Mouse (Mus musculus): ENCODE results near the gene Frmd7.

Frmd7 gene

GRCm38 (mm10) chrX:50942610-50943009 is at the start of gene Frmd7:
Frmd7 (minus strand) TSS chrX:50942710.
- in situ Hi-C loops (cut with MboI, MseI): no loop called here

GRCm38 (mm10) chrX:50991324-50991723 is 48.8 kb upstream of the Frmd7 start:
- in situ Hi-C loops (cut with MboI, MseI): no loop called here

- in situ Hi-C loops (cut with MboI, MseI): no loop called here
Observed at GRCm38 (mm10) chrX:50989940-50990339, 47.4 kb upstream of the Frmd7 start.

GRCm38 (mm10) chrX:50988581-50988980 is 46.1 kb upstream of the Frmd7 start:
- in situ Hi-C loops (cut with MboI, MseI): no loop called here

- in situ Hi-C loops (cut with MboI, MseI): no loop called here
Observed at GRCm38 (mm10) chrX:50978428-50978827, 35.9 kb upstream of the Frmd7 start.

- in situ Hi-C loops (cut with MboI, MseI): no loop called here
Observed at GRCm38 (mm10) chrX:50972145-50972544, 29.6 kb upstream of the Frmd7 start.

- in situ Hi-C loops (cut with MboI, MseI): no loop called here
Observed at GRCm38 (mm10) chrX:50969907-50970306, 27.4 kb upstream of the Frmd7 start.

- in situ Hi-C loops (cut with MboI, MseI): no loop called here
Observed at GRCm38 (mm10) chrX:50968157-50968932, 25.8 kb upstream of the Frmd7 start.

GRCm38 (mm10) chrX:50965157-50965556 is 22.6 kb upstream of the Frmd7 start:
- in situ Hi-C loops (cut with MboI, MseI): no loop called here

- in situ Hi-C loops (cut with MboI, MseI): no loop called here
Observed at GRCm38 (mm10) chrX:50962955-50963354, 20.4 kb upstream of the Frmd7 start.

- in situ Hi-C loops (cut with MboI, MseI): no loop called here
Observed at GRCm38 (mm10) chrX:50948633-50949032, 6.1 kb upstream of the Frmd7 start.

GRCm38 (mm10) chrX:50948116-50948515 is 5.6 kb upstream of the Frmd7 start:
- in situ Hi-C loops (cut with MboI, MseI): no loop called here

- in situ Hi-C loops (cut with MboI, MseI): no loop called here
Observed at GRCm38 (mm10) chrX:50937117-50937516, 5.4 kb downstream of the Frmd7 start.

GRCm38 (mm10) chrX:50930309-50930708 is 12.2 kb downstream of the Frmd7 start:
- in situ Hi-C loops (cut with MboI, MseI): no loop called here

GRCm38 (mm10) chrX:50926893-50927545 is 15.5 kb downstream of the Frmd7 start:
- in situ Hi-C loops (cut with MboI, MseI): no loop called here

GRCm38 (mm10) chrX:50924629-50925364 is 17.7 kb downstream of the Frmd7 start:
- in situ Hi-C loops (cut with MboI, MseI): no loop called here

GRCm38 (mm10) chrX:50918754-50919153 is 23.8 kb downstream of the Frmd7 start:
- in situ Hi-C loops (cut with MboI, MseI): loop anchor here (10.0 kb wide), 1 partner anchor 654 kb away; no protein-coding TSS in a partner anchor

GRCm38 (mm10) chrX:50917389-50917788 is 25.1 kb downstream of the Frmd7 start:
- in situ Hi-C loops (cut with MboI, MseI): loop anchor here (10.0 kb wide), 1 partner anchor 653 kb away; no protein-coding TSS in a partner anchor

GRCm38 (mm10) chrX:50909915-50910314 is 32.6 kb downstream of the Frmd7 start:
- in situ Hi-C loops (cut with MboI, MseI): loop anchor here (10.0 kb wide), 1 partner anchor 645 kb away; no protein-coding TSS in a partner anchor

- in situ Hi-C loops (cut with MboI, MseI): no loop called here
Observed at GRCm38 (mm10) chrX:50903497-50903896, 39.0 kb downstream of the Frmd7 start.

GRCm38 (mm10) chrX:50887999-50888398 is 54.5 kb downstream of the Frmd7 start:
- in situ Hi-C loops (cut with MboI, MseI): no loop called here
